In genomic region chr3:50569565-50569964, GRCm38 (mm10) we compare ENCODE assay signal across 12 mouse cellular contexts.
DNase-seq lines count a peak whose midpoint lies in the region; ATAC-seq and TF ChIP-seq lines count a peak whose summit lies in the region.
"Had no signal": no experiment of that assay in that cellular context is flagged by ENCODE, and none has a peak within 500 bp of the region (broad histone marks: within the 10 kb centered on the region; RNA-seq: fewer than 3 reads in every experiment).

No protein-coding gene starts in this region.

- no peaks in the 10 kb centered on the region for H3K4me1 ChIP-seq in kidney, adult 2 months (ENCODE audit: control insufficient read depth, insufficient read depth, low read length)
- no peaks in the 10 kb centered on the region for H3K4me1 ChIP-seq in stomach, postnatal 0 days (replicated peaks; ENCODE audit: control insufficient read depth, insufficient read depth)
- H3K4me1 ChIP-seq: forebrain, embryonic 15.5 days had no signal

- H3K4me3 ChIP-seq in kidney, adult 2 months (ENCODE audit: insufficient read depth, low read depth, low read length) = no peak overlapping the region
- no peak overlapping the region for H3K4me3 ChIP-seq in stomach, postnatal 0 days (ENCODE audit: low read depth, low read length)
- H3K4me3 ChIP-seq: forebrain, embryonic 15.5 days; limb, embryonic 13.5 days had no signal

- TF ChIP-seq CTCF in kidney, adult 2 months (conservative IDR thresholded peaks at IDR 0.05; ENCODE audit: insufficient read depth, insufficient read length, low read depth, low read length) = no peak
- no peak for TF ChIP-seq CTCF in stomach, postnatal 0 days (IDR thresholded peaks at IDR 0.05; ENCODE audit: low read depth)

- WGBS in kidney, adult 2 months = 79% methylated on average over 10 of the region's 10 CpGs
- 65% methylated on average over 10 of the region's 10 CpGs for WGBS in stomach, postnatal 0 days

- H3K9me3 ChIP-seq in stomach, postnatal 0 days (ENCODE audit: control insufficient read depth, low read length) = no peaks in the 10 kb centered on the region
- H3K9me3 ChIP-seq: forebrain, embryonic 15.5 days; limb, embryonic 13.5 days had no signal

- no peak overlapping the region for H3K27ac ChIP-seq in kidney, adult 2 months (ENCODE audit: insufficient read depth, low read depth, low read length)
- no peak overlapping the region for H3K27ac ChIP-seq in stomach, postnatal 0 days (replicated peaks)
- H3K27ac ChIP-seq: forebrain, embryonic 15.5 days; limb, embryonic 13.5 days had no signal

- no peak for TF ChIP-seq POLR2A in kidney, adult 2 months (IDR thresholded peaks at IDR 0.05; ENCODE audit: low read depth, low read length)

- no peak for ATAC-seq in granulocyte monocyte progenitor cell, adult 5-6 weeks (replicated peaks; ENCODE audit: poor library complexity, severe bottlenecking)
- no peak for ATAC-seq in stomach, postnatal 0 days (ENCODE audit: low FRiP score, low TSS enrichment)
- ATAC-seq: forebrain, embryonic 15.5 days had no signal

- peak; percentile 14 for DNase-seq in kidney, postnatal 14 days
- no peak for DNase-seq in kidney, adult 2 months
- DNase-seq in ovary, adult 18-20 months (ENCODE audit: low spot score) = peak; percentile 32
- no peak for DNase-seq in ovary, postnatal 10 days (ENCODE audit: low spot score)
- DNase-seq in frontal cortex, postnatal 36 days (ENCODE audit: low spot score in 2 of 2) = peak; percentile 12 to 23
- DNase-seq in testis, postnatal 14 days (ENCODE audit: low spot score) = peak; percentile 6
- no peak for DNase-seq in stomach, postnatal 0 days (ENCODE audit: low spot score)
- DNase-seq: kidney, adult 11 months; thymus, adult 18-20 months had no signal

- TF ChIP-seq EP300 in stomach, postnatal 0 days (optimal IDR thresholded peaks at IDR 0.05) = no peak

- H3K36me3 ChIP-seq in kidney, adult 2 months (ENCODE audit: control insufficient read depth, insufficient read depth, low read length) = no peaks in the 10 kb centered on the region
- no peaks in the 10 kb centered on the region for H3K36me3 ChIP-seq in stomach, postnatal 0 days (ENCODE audit: control insufficient read depth, insufficient read depth, low read length)
- H3K36me3 ChIP-seq: forebrain, embryonic 15.5 days; limb, embryonic 13.5 days had no signal

- H3K4me2 ChIP-seq in stomach, postnatal 0 days (replicated peaks; ENCODE audit: low read depth) = no peak overlapping the region
- H3K4me2 ChIP-seq: forebrain, embryonic 15.5 days; limb, embryonic 13.5 days had no signal

- no peak overlapping the region for H3K9ac ChIP-seq in stomach, postnatal 0 days (ENCODE audit: low read length)
- H3K9ac ChIP-seq: forebrain, embryonic 15.5 days; limb, embryonic 13.5 days had no signal

- H3K27me3 ChIP-seq in kidney, adult 2 months (replicated peaks; ENCODE audit: control insufficient read depth, insufficient read depth, low read length) = no peaks in the 10 kb centered on the region
- no peaks in the 10 kb centered on the region for H3K27me3 ChIP-seq in stomach, postnatal 0 days (ENCODE audit: control insufficient read depth, insufficient read depth, low read length)
- H3K27me3 ChIP-seq: forebrain, embryonic 15.5 days; limb, embryonic 13.5 days had no signal

Comparison
In these comparisons a context has a peak if more than half of its experiments do, and no peak if none do; other contexts are left out.
1. DNase-seq: peak in kidney, postnatal 14 days (single experiment), ovary, adult 18-20 months (single experiment), frontal cortex, postnatal 36 days (2 of 2) and testis, postnatal 14 days (single experiment); none in kidney, adult 2 months (single experiment), ovary, postnatal 10 days (single experiment) and stomach, postnatal 0 days (single experiment).